Mouse (Mus musculus): Measurements from ENCODE around the gene Hist4h4. TPM values are rescaled to one million over a fixed set of nuclear protein-coding genes. Genes with fewer than 3 reads are reported as not detected.

Gene Hist4h4
- polyA plus RNA-seq, 1 experiment from 2014 or later, result 0.45 TPM

GRCm38 (mm10) chr6:136835352-136835751 lies 31.1 kb upstream of the Hist4h4 start, which contains the start of gene Smco3:
TSS of gene Smco3 (minus strand) at chr6:136835452.
- Histone ChIP-seq H3K4me3 (no peak within 1 kb of the TSS), H3K4me2 (no peak within 1 kb of the TSS), H3K9ac (no peak within 1 kb of the TSS), H3K27me3 (replicated peaks) (no peaks in the 10 kb centered on the region), H3K4me1 (replicated peaks) (no peaks in the 10 kb centered on the region), H3K27ac (ENCODE audit: poor library complexity, severe bottlenecking) (no peak within 1 kb of the TSS), H3K9me3 (replicated peaks) (no peaks in the 10 kb centered on the region), H3K36me3 (no peaks in the 10 kb centered on the region)
- WGBS, result 41% methylated on average over 4 of the region's 4 CpGs
- ATAC-seq (ENCODE audit: insufficient number of reproducible peaks, low FRiP score), result no peak

GRCm38 (mm10) chr6:136831712-136832111 lies 27.5 kb upstream of the Hist4h4 start:
- 67% methylated on average over 5 of the region's 5 CpGs for WGBS
- Histone ChIP-seq H3K27me3 (replicated peaks) (no peaks in the 10 kb centered on the region), H3K9ac (no peak overlapping the region), H3K27ac (ENCODE audit: poor library complexity, severe bottlenecking) (no peak overlapping the region), H3K9me3 (replicated peaks) (no peaks in the 10 kb centered on the region), H3K4me2 (no peak overlapping the region), H3K4me1 (replicated peaks) (peaks cover 6% of the 10 kb centered on the region; the same call in 1 of the 2 replicates), H3K36me3 (no peaks in the 10 kb centered on the region), H3K4me3 (no peak overlapping the region)
- ATAC-seq (ENCODE audit: insufficient number of reproducible peaks, low FRiP score), result no peak

- Histone ChIP-seq H3K36me3 (peaks cover 18% of the 10 kb centered on the region), H3K4me1 (replicated peaks) (peaks cover 6% of the 10 kb centered on the region; the same call in 1 of the 2 replicates), H3K9me3 (replicated peaks) (no peaks in the 10 kb centered on the region), H3K9ac (peak overlapping the region; percentile 65; the same call in 1 of the 2 replicates), H3K4me2 (peak overlapping the region; percentile 64), H3K4me3 (peak overlapping the region; percentile 99), H3K27ac (ENCODE audit: poor library complexity, severe bottlenecking) (peak overlapping the region; percentile 77; the same call in 1 of the 2 replicates), H3K27me3 (replicated peaks) (no peaks in the 10 kb centered on the region)
- ATAC-seq (ENCODE audit: insufficient number of reproducible peaks, low FRiP score), result no peak
- 31% methylated on average over 4 of the region's 4 CpGs for WGBS
These were observed 24.5 kb upstream of the Hist4h4 start for GRCm38 (mm10) chr6:136828681-136829080.

GRCm38 (mm10) chr6:136827881-136828561 lies 23.8 kb upstream of the Hist4h4 start, which contains the start of gene Wbp11:
TSS of gene Wbp11 (minus strand) at chr6:136828233.
- Histone ChIP-seq H3K9ac (peak within 1 kb of the TSS; percentile 100), H3K27ac (ENCODE audit: poor library complexity, severe bottlenecking) (peak within 1 kb of the TSS; percentile 87), H3K4me2 (peak within 1 kb of the TSS; percentile 79), H3K27me3 (replicated peaks) (no peaks in the 10 kb centered on the region), H3K36me3 (peaks cover 20% of the 10 kb centered on the region), H3K4me3 (peak within 1 kb of the TSS; percentile 99), H3K4me1 (replicated peaks) (peaks cover 6% of the 10 kb centered on the region; the same call in 1 of the 2 replicates), H3K9me3 (replicated peaks) (no peaks in the 10 kb centered on the region)
- WGBS, result under 1% methylated on average over 45 of the region's 45 CpGs
- ATAC-seq (ENCODE audit: insufficient number of reproducible peaks, low FRiP score), result peak; percentile 100

- peak within 1 kb of the TSS; percentile 100 for H3K9ac ChIP-seq
- under 1% methylated on average over 34 of the region's 34 CpGs for WGBS
- peaks cover 25% of the 10 kb centered on the region for H3K36me3 ChIP-seq
- no peaks in the 10 kb centered on the region for H3K9me3 ChIP-seq (replicated peaks)
- peak within 1 kb of the TSS; percentile 79 for H3K4me2 ChIP-seq
- H3K4me1 ChIP-seq (replicated peaks), result peaks cover 6% of the 10 kb centered on the region; the same call in 1 of the 2 replicates
- ATAC-seq (ENCODE audit: insufficient number of reproducible peaks, low FRiP score), result peak; percentile 37; the same call in 1 of the 2 replicates
- H3K4me3 ChIP-seq, result peak within 1 kb of the TSS; percentile 99
- H3K27me3 ChIP-seq (replicated peaks), result no peaks in the 10 kb centered on the region
- peak within 1 kb of the TSS; percentile 87 for H3K27ac ChIP-seq (ENCODE audit: poor library complexity, severe bottlenecking)
These were observed 23.3 kb upstream of the Hist4h4 start, which contains the start of gene BC049715 for GRCm38 (mm10) chr6:136827516-136827880. TSS of gene BC049715 (plus strand) at chr6:136827626.

GRCm38 (mm10) chr6:136827116-136827515 lies 22.9 kb upstream of the Hist4h4 start:
- Histone ChIP-seq H3K27me3 (replicated peaks) (no peaks in the 10 kb centered on the region), H3K9me3 (replicated peaks) (no peaks in the 10 kb centered on the region), H3K4me3 (peak overlapping the region; percentile 99), H3K36me3 (peaks cover 29% of the 10 kb centered on the region), H3K9ac (peak overlapping the region; percentile 100), H3K4me1 (replicated peaks) (peaks cover 6% of the 10 kb centered on the region; the same call in 1 of the 2 replicates), H3K4me2 (peak overlapping the region; percentile 79), H3K27ac (ENCODE audit: poor library complexity, severe bottlenecking) (no peak overlapping the region)
- no peak for ATAC-seq (ENCODE audit: insufficient number of reproducible peaks, low FRiP score)
- 14% methylated on average over 7 of the region's 7 CpGs for WGBS

GRCm38 (mm10) chr6:136824987-136825386 lies 20.8 kb upstream of the Hist4h4 start:
- Histone ChIP-seq H3K9ac (no peak overlapping the region), H3K27me3 (replicated peaks) (no peaks in the 10 kb centered on the region), H3K9me3 (replicated peaks) (no peaks in the 10 kb centered on the region), H3K4me2 (no peak overlapping the region), H3K36me3 (peaks cover 50% of the 10 kb centered on the region), H3K27ac (ENCODE audit: poor library complexity, severe bottlenecking) (no peak overlapping the region), H3K4me1 (replicated peaks) (peaks cover 17% of the 10 kb centered on the region), H3K4me3 (no peak overlapping the region)
- WGBS, result 90% methylated on average over 8 of the region's 8 CpGs
- ATAC-seq (ENCODE audit: insufficient number of reproducible peaks, low FRiP score), result no peak

GRCm38 (mm10) chr6:136821086-136821485 lies 16.9 kb upstream of the Hist4h4 start:
- Histone ChIP-seq H3K27ac (ENCODE audit: poor library complexity, severe bottlenecking) (no peak overlapping the region), H3K4me3 (no peak overlapping the region), H3K4me2 (no peak overlapping the region), H3K9me3 (replicated peaks) (no peaks in the 10 kb centered on the region), H3K9ac (no peak overlapping the region), H3K27me3 (replicated peaks) (no peaks in the 10 kb centered on the region), H3K36me3 (peaks cover 86% of the 10 kb centered on the region), H3K4me1 (replicated peaks) (peaks cover 11% of the 10 kb centered on the region)
- WGBS, result 88% methylated on average over 18 of the region's 18 CpGs
- no peak for ATAC-seq (ENCODE audit: insufficient number of reproducible peaks, low FRiP score)

- Histone ChIP-seq H3K4me1 (replicated peaks) (peaks cover 11% of the 10 kb centered on the region), H3K9me3 (replicated peaks) (no peaks in the 10 kb centered on the region), H3K4me2 (no peak overlapping the region), H3K36me3 (peaks cover 88% of the 10 kb centered on the region), H3K27me3 (replicated peaks) (no peaks in the 10 kb centered on the region), H3K9ac (no peak overlapping the region), H3K4me3 (no peak overlapping the region), H3K27ac (ENCODE audit: poor library complexity, severe bottlenecking) (no peak overlapping the region)
- ATAC-seq (ENCODE audit: insufficient number of reproducible peaks, low FRiP score), result no peak
- 79% methylated on average over 21 of the region's 21 CpGs for WGBS
These were observed 16.2 kb upstream of the Hist4h4 start for GRCm38 (mm10) chr6:136820381-136820780.

GRCm38 (mm10) chr6:136817549-136817948 lies 13.3 kb upstream of the Hist4h4 start:
- Histone ChIP-seq H3K9me3 (replicated peaks) (no peaks in the 10 kb centered on the region), H3K4me3 (no peak overlapping the region), H3K4me1 (replicated peaks) (peaks cover 11% of the 10 kb centered on the region), H3K36me3 (peaks cover 90% of the 10 kb centered on the region), H3K4me2 (no peak overlapping the region), H3K27ac (ENCODE audit: poor library complexity, severe bottlenecking) (no peak overlapping the region), H3K9ac (no peak overlapping the region), H3K27me3 (replicated peaks) (no peaks in the 10 kb centered on the region)
- no peak for ATAC-seq (ENCODE audit: insufficient number of reproducible peaks, low FRiP score)
- 92% methylated on average over 3 of the region's 3 CpGs for WGBS

- Histone ChIP-seq H3K27me3 (replicated peaks) (no peaks in the 10 kb centered on the region), H3K4me3 (no peak overlapping the region), H3K4me2 (no peak overlapping the region), H3K9ac (no peak overlapping the region), H3K4me1 (replicated peaks) (peaks cover 11% of the 10 kb centered on the region), H3K27ac (ENCODE audit: poor library complexity, severe bottlenecking) (no peak overlapping the region), H3K9me3 (replicated peaks) (no peaks in the 10 kb centered on the region), H3K36me3 (peaks cover 88% of the 10 kb centered on the region)
- WGBS, result 92% methylated on average over 21 of the region's 21 CpGs
- no peak for ATAC-seq (ENCODE audit: insufficient number of reproducible peaks, low FRiP score)
These were observed 12.6 kb upstream of the Hist4h4 start for GRCm38 (mm10) chr6:136816826-136817225.
